ENCODE assay signal across 9 mouse cellular contexts in genomic region chr13:81385597-81386362, GRCm38 (mm10).
DNase-seq lines count a peak whose midpoint lies in the region; ATAC-seq and TF ChIP-seq lines count a peak whose summit lies in the region.
"Had no signal": no experiment of that assay in that cellular context is flagged by ENCODE, and none has a peak within 500 bp of the region (broad histone marks: within the 10 kb centered on the region; RNA-seq: fewer than 3 reads in every experiment).

No protein-coding gene starts in this region.

- no peaks in the 10 kb centered on the region for H3K36me3 ChIP-seq in heart, embryonic 16.5 days (ENCODE audit: control insufficient read depth, insufficient read depth)
- H3K36me3 ChIP-seq in embryonic facial prominence, embryonic 14.5 days (ENCODE audit: control insufficient read depth, insufficient read depth, low read length) = no peaks in the 10 kb centered on the region
- H3K36me3 ChIP-seq in kidney, postnatal 0 days (ENCODE audit: insufficient read depth, low read length) = no peaks in the 10 kb centered on the region
- H3K36me3 ChIP-seq: liver, embryonic 13.5 days had no signal

- no peak for TF ChIP-seq CTCF in kidney, postnatal 0 days (IDR thresholded peaks at IDR 0.05; ENCODE audit: low read depth)

- H3K9me3 ChIP-seq in heart, embryonic 16.5 days (replicated peaks; ENCODE audit: control insufficient read depth, low read length) = no peaks in the 10 kb centered on the region
- H3K9me3 ChIP-seq in embryonic facial prominence, embryonic 14.5 days (ENCODE audit: control insufficient read depth, low read length) = no peaks in the 10 kb centered on the region
- H3K9me3 ChIP-seq in kidney, postnatal 0 days (replicated peaks; ENCODE audit: low read length) = no peaks in the 10 kb centered on the region
- H3K9me3 ChIP-seq: liver, embryonic 13.5 days had no signal

- DNase-seq in heart, adult 9 months (ENCODE audit: low spot score in 2 of 2) = no peak
- peak; percentile 83 for DNase-seq in embryonic facial prominence, embryonic 14.5 days (ENCODE audit: low spot score)
- DNase-seq in kidney, postnatal 0 days (ENCODE audit: low spot score) = peak; percentile 9
- DNase-seq in lung, postnatal 4 days = peak; percentile 25
- DNase-seq in spleen, postnatal 10 days (ENCODE audit: low spot score in 2 of 2) = no peak
- DNase-seq in urinary bladder, adult 2 months (ENCODE audit: low spot score) = no peak
- no peak for DNase-seq in B cell, adult 2 months
- DNase-seq: liver, embryonic 13.5 days had no signal

- 56% methylated on average over 4 of the region's 4 CpGs for WGBS in heart, embryonic 16.5 days
- 56% methylated on average over 4 of the region's 4 CpGs for WGBS in embryonic facial prominence, embryonic 14.5 days
- 68% methylated on average over 4 of the region's 4 CpGs for WGBS in kidney, postnatal 0 days

- H3K4me2 ChIP-seq in heart, embryonic 16.5 days (ENCODE audit: low read depth, low read length) = no peak overlapping the region
- H3K4me2 ChIP-seq in embryonic facial prominence, embryonic 14.5 days (ENCODE audit: low read depth, low read length) = no peak overlapping the region
- H3K4me2 ChIP-seq in kidney, postnatal 0 days (ENCODE audit: low read length) = no peak overlapping the region
- H3K4me2 ChIP-seq: liver, embryonic 13.5 days had no signal

- no peaks in the 10 kb centered on the region for H3K27me3 ChIP-seq in heart, embryonic 16.5 days (ENCODE audit: control insufficient read depth, insufficient read depth, low read length)
- H3K27me3 ChIP-seq in embryonic facial prominence, embryonic 14.5 days (replicated peaks; ENCODE audit: control insufficient read depth, insufficient read depth, low read length) = no peaks in the 10 kb centered on the region
- H3K27me3 ChIP-seq in kidney, postnatal 0 days (ENCODE audit: insufficient read depth, low read length) = no peaks in the 10 kb centered on the region
- H3K27me3 ChIP-seq: liver, embryonic 13.5 days had no signal

- no peak overlapping the region for H3K9ac ChIP-seq in heart, embryonic 16.5 days (ENCODE audit: low read length)
- no peak overlapping the region for H3K9ac ChIP-seq in embryonic facial prominence, embryonic 14.5 days (ENCODE audit: low read depth, low read length)
- no peak overlapping the region for H3K9ac ChIP-seq in kidney, postnatal 0 days (ENCODE audit: low read depth, low read length)
- H3K9ac ChIP-seq: liver, embryonic 13.5 days had no signal

- peak; percentile 37; the same call in 1 of the 2 replicates for ATAC-seq in heart, embryonic 16.5 days (replicated peaks; ENCODE audit: extremely low read depth, insufficient read depth, low FRiP score)
- ATAC-seq in embryonic facial prominence, embryonic 14.5 days (ENCODE audit: low read depth) = peak; percentile 83
- peak; percentile 69; the same call in 1 of the 2 replicates for ATAC-seq in kidney, postnatal 0 days (replicated peaks; ENCODE audit: low FRiP score, low read depth)

- no peak overlapping the region for H3K4me3 ChIP-seq in heart, embryonic 16.5 days (ENCODE audit: low read length)
- no peak overlapping the region for H3K4me3 ChIP-seq in embryonic facial prominence, embryonic 14.5 days (ENCODE audit: low read depth, low read length)
- no peak overlapping the region for H3K4me3 ChIP-seq in kidney, postnatal 0 days (replicated peaks; ENCODE audit: low read depth, low read length)
- H3K4me3 ChIP-seq: liver, embryonic 13.5 days had no signal

- H3K4me1 ChIP-seq in heart, embryonic 16.5 days (ENCODE audit: control insufficient read depth, insufficient read depth, low read length) = 0 out of 2 replicates have a peak, but pooled peaks cover 2% of the 10 kb centered on the region
- H3K4me1 ChIP-seq in embryonic facial prominence, embryonic 14.5 days (ENCODE audit: control insufficient read depth, insufficient read depth, low read length) = no peaks in the 10 kb centered on the region
- H3K4me1 ChIP-seq in kidney, postnatal 0 days (replicated peaks; ENCODE audit: insufficient read depth, low read length) = no peaks in the 10 kb centered on the region
- H3K4me1 ChIP-seq: liver, embryonic 13.5 days had no signal

- no peak overlapping the region for H3K27ac ChIP-seq in heart, embryonic 16.5 days (ENCODE audit: low read length)
- H3K27ac ChIP-seq in embryonic facial prominence, embryonic 14.5 days (replicated peaks; ENCODE audit: low read depth, low read length) = no peak overlapping the region
- no peak overlapping the region for H3K27ac ChIP-seq in kidney, postnatal 0 days
- H3K27ac ChIP-seq: liver, embryonic 13.5 days had no signal

Comparison
In these comparisons a context has a peak if more than half of its experiments do, and no peak if none do; other contexts are left out.
1. DNase-seq: peak in embryonic facial prominence, embryonic 14.5 days (single experiment), kidney, postnatal 0 days (single experiment) and lung, postnatal 4 days (2 of 2); none in heart, adult 9 months (0 of 2), spleen, postnatal 10 days (0 of 2), urinary bladder, adult 2 months (single experiment) and B cell, adult 2 months (0 of 2).
2. Peak in every context shown above with its lines, with median percentiles within 50 percentile points of each other: ATAC-seq.